Mouse (Mus musculus) stomach, embryonic 15.5 days (tissue): ENCODE results near the gene Ormdl1. TPM values are rescaled to one million over a fixed set of nuclear protein-coding genes. Genes with fewer than 3 reads are reported as not detected.
A peak's percentile ranks its signal among the peaks of the same experiment; 100 is the strongest.
"Not testable (repeated sequence)": the region's sequence is repeated elsewhere in the genome, so short reads cannot be mapped to it uniquely, and the experiment has no call there.

ENCODE experiments used
- ATAC-seq: fragments of 200-750 bp; cut with Nextera tagmentation; 2 replicates; pipeline ENCODE4 v1.8.0; 2017; ENCODE audit warnings: low read depth, moderate number of reproducible peaks, moderate TSS enrichment; ENCODE audit not compliant: insufficient read depth, low FRiP score
- H3K27ac ChIP-seq: fragments of 300-500 bp; sonication (generic); 2 replicates; pipeline ENCODE4 v1.5.1; 2015; ENCODE audit warnings: mild to moderate bottlenecking, inconsistent platforms
- H3K27me3 ChIP-seq: fragments of 300-500 bp; sonication (generic); replicated peaks from 2 replicates; pipeline ENCODE4 v1.6.1; 2015; ENCODE audit warnings: inconsistent platforms
- H3K36me3 ChIP-seq: fragments of 300-500 bp; sonication (generic); 2 replicates; pipeline ENCODE4 v1.6.1; 2015; ENCODE audit warnings: inconsistent platforms
- H3K4me1 ChIP-seq: fragments of 300-500 bp; sonication (generic); 2 replicates; pipeline ENCODE4 v1.6.1; 2015; ENCODE audit warnings: inconsistent platforms
- H3K4me2 ChIP-seq: fragments of 300-500 bp; sonication (generic); 2 replicates; pipeline ENCODE4 v1.6.1; 2015; ENCODE audit warnings: mild to moderate bottlenecking, inconsistent platforms
- H3K4me3 ChIP-seq: fragments of 300-500 bp; sonication (generic); replicated peaks from 2 replicates; pipeline ENCODE4 v1.5.1; 2015; ENCODE audit warnings: inconsistent platforms
- H3K9ac ChIP-seq: fragments of 300-500 bp; sonication (generic); 2 replicates; pipeline ENCODE4 v1.6.1; 2015; ENCODE audit warnings: inconsistent platforms
- H3K9me3 ChIP-seq: fragments of 300-500 bp; sonication (generic); 2 replicates; pipeline ENCODE4 v1.6.1; 2016; ENCODE audit warnings: inconsistent platforms
- WGBS: fragments of 180-500 bp; shearing (Covaris S2); methylation state at CpG from one replicate; pipeline ENCODE4 v1.1.7; 2015; 5-methylcytosine and 5-hydroxymethylcytosine counted together
- polyA plus RNA-seq: library from polyadenylated mRNA; unstranded; fragments of >200 nt; fragmentation: Nextera tagmentation; extraction: Ambion mirVana; gene quantifications from 2 replicates; pipeline ENCODE4 v1.2.1, GENCODE M21; 2015

The Ormdl1 gene
- polyA plus RNA-seq, 1 experiment from 2014 or later = 45.4 TPM

GRCm38 (mm10) chr1:53324827-53325494 lies 28.1 kb downstream of the Ormdl1 start:
- no peak overlapping the region for H3K4me2 ChIP-seq
- H3K9ac ChIP-seq = no peak overlapping the region
- H3K36me3 ChIP-seq = no peaks in the 10 kb centered on the region
- H3K27me3 ChIP-seq = no peaks in the 10 kb centered on the region
- no peak overlapping the region for H3K27ac ChIP-seq
- no peak overlapping the region for H3K4me3 ChIP-seq
- no peak for ATAC-seq
- H3K4me1 ChIP-seq = no peaks in the 10 kb centered on the region
- no peaks in the 10 kb centered on the region for H3K9me3 ChIP-seq
- WGBS = 91% methylated on average over 5 of the region's 5 CpGs

- WGBS = 60% methylated on average over 5 of the region's 5 CpGs
- H3K27ac ChIP-seq = not testable (repeated sequence)
Measured at GRCm38 (mm10) chr1:53333527-53333926, 36.6 kb downstream of the Ormdl1 start.

GRCm38 (mm10) chr1:53335465-53335864 lies 38.6 kb downstream of the Ormdl1 start:
- no peak overlapping the region for H3K27ac ChIP-seq
- H3K27me3 ChIP-seq = no peaks in the 10 kb centered on the region
- H3K4me1 ChIP-seq = no peaks in the 10 kb centered on the region
- H3K9me3 ChIP-seq = no peaks in the 10 kb centered on the region
- H3K4me3 ChIP-seq = no peak overlapping the region
- ATAC-seq = no peak
- H3K4me2 ChIP-seq = no peak overlapping the region
- H3K9ac ChIP-seq = no peak overlapping the region
- no peaks in the 10 kb centered on the region for H3K36me3 ChIP-seq

More at GRCm38 (mm10) chr1:53333527-53333926, 36.6 kb downstream of the Ormdl1 start:
- H3K27me3 ChIP-seq, H3K4me3 ChIP-seq, H3K4me2 ChIP-seq, H3K36me3 ChIP-seq, H3K9ac ChIP-seq, H3K9me3 ChIP-seq, H3K4me1 ChIP-seq, ATAC-seq: not testable (repeated sequence)

GRCm38 (mm10) chr1:53337403-53337802 lies 40.5 kb downstream of the Ormdl1 start:
- H3K4me2 ChIP-seq, H3K9me3 ChIP-seq, H3K27ac ChIP-seq, H3K4me3 ChIP-seq, ATAC-seq, H3K4me1 ChIP-seq, H3K36me3 ChIP-seq, H3K9ac ChIP-seq, H3K27me3 ChIP-seq: not testable (repeated sequence)
- 72% methylated on average over 2 of the region's 2 CpGs for WGBS

- Histone ChIP-seq H3K9me3 (no peaks in the 10 kb centered on the region), H3K27ac (no peak overlapping the region), H3K36me3 (peaks cover 17% of the 10 kb centered on the region), H3K27me3 (no peaks in the 10 kb centered on the region), H3K4me1 (no peaks in the 10 kb centered on the region), H3K4me2 (no peak overlapping the region), H3K9ac (no peak overlapping the region), H3K4me3 (no peak overlapping the region)
- 95% methylated on average over 2 of the region's 2 CpGs for WGBS
- ATAC-seq = no peak
Measured at GRCm38 (mm10) chr1:53341071-53341470, 44.2 kb downstream of the Ormdl1 start.

- Histone ChIP-seq H3K4me2 (peak within 1 kb of the TSS; percentile 56), H3K9ac (peak within 1 kb of the TSS; percentile 94), H3K4me3 (peak within 1 kb of the TSS; percentile 92), H3K4me1 (no peaks in the 10 kb centered on the region), H3K36me3 (peaks cover 4% of the 10 kb centered on the region), H3K27me3 (no peaks in the 10 kb centered on the region), H3K9me3 (no peaks in the 10 kb centered on the region), H3K27ac (peak within 1 kb of the TSS; percentile 82)
- ATAC-seq = peak; percentile 100
- under 1% methylated on average over 44 of the region's 44 CpGs for WGBS
Measured at GRCm38 (mm10) chr1:53352327-53353261, 55.7 kb downstream of the Ormdl1 start, which contains the start of the genes Asdurf, Gm28551 and Asnsd1. TSS of gene Asdurf (minus strand) at chr1:53352619. TSS of gene Gm28551 (minus strand) at chr1:53352667. TSS of gene Asnsd1 (minus strand) at chr1:53352752.

- H3K4me1 ChIP-seq = no peaks in the 10 kb centered on the region
- no peak for ATAC-seq
Measured at GRCm38 (mm10) chr1:53358988-53359387, 62.1 kb downstream of the Ormdl1 start.

More at GRCm38 (mm10) chr1:53358988-53359387, 62.1 kb downstream of the Ormdl1 start:
- H3K27me3 ChIP-seq = no peaks in the 10 kb centered on the region
- H3K9ac ChIP-seq = no peak overlapping the region
- no peaks in the 10 kb centered on the region for H3K36me3 ChIP-seq
- H3K4me3 ChIP-seq = no peak overlapping the region
- no peaks in the 10 kb centered on the region for H3K9me3 ChIP-seq
- H3K4me2 ChIP-seq = no peak overlapping the region
- no peak overlapping the region for H3K27ac ChIP-seq

Other genes with a start within 250 kb of the Ormdl1 start
- 0.06 and 0.45 TPM in 2 replicates for gene Mstn, start 235.5 kb upstream of the Ormdl1 start, polyA plus RNA-seq
- not detected in 2 replicates for gene 1700019A02Rik, start 109.5 kb upstream of the Ormdl1 start, polyA plus RNA-seq
- gene Pms1, start 77 bp upstream of the Ormdl1 start, polyA plus RNA-seq = 13.3 and 15.8 TPM in 2 replicates
- not detected in 2 replicates for gene Gm28778, start within 50 bp of the Ormdl1 start, polyA plus RNA-seq
- gene Osgepl1, start 16.5 kb downstream of the Ormdl1 start, polyA plus RNA-seq = 22.0 and 24.1 TPM in 2 replicates
- gene Asdurf, start 55.5 kb downstream of the Ormdl1 start, polyA plus RNA-seq = 1.5 and 8.3 TPM in 2 replicates
- 0.64 and 0.73 TPM in 2 replicates for gene Gm28551, start 55.6 kb downstream of the Ormdl1 start, polyA plus RNA-seq
- gene Asnsd1, start 55.7 kb downstream of the Ormdl1 start, polyA plus RNA-seq = 70.2 and 70.3 TPM in 2 replicates